Comparison of ENCODE assay signal across 8 mouse cellular contexts in genomic region chr19:46962171-46962772, GRCm38 (mm10). TPM values are rescaled to one million over a fixed set of nuclear protein-coding genes. Genes with fewer than 3 reads are reported as not detected.
DNase-seq lines count a peak whose midpoint lies in the region; ATAC-seq and TF ChIP-seq lines count a peak whose summit lies in the region.

No protein-coding gene starts in this region.

- in situ Hi-C loops in CH12.LX (cut with MboI; ENCODE audit: low pct_ligation_motif_present, low pct_unique_long_range_greater_than_20kb, low sequenced_read_pairs): no loop called here

- H3K79me2 ChIP-seq in CH12.LX (replicated peaks; ENCODE audit: control insufficient read depth, extremely low read depth, insufficient read depth, poor library complexity, severe bottlenecking): peaks cover 23% of the 10 kb centered on the region

- H3K27me3 ChIP-seq in CH12.LX (replicated peaks): no peaks in the 10 kb centered on the region
- H3K27me3 ChIP-seq in heart, embryonic 15.5 days: no peaks in the 10 kb centered on the region
- H3K27me3 ChIP-seq in liver, embryonic 16.5 days (ENCODE audit: control insufficient read depth, insufficient read depth, low read depth, low read length): no peaks in the 10 kb centered on the region
- no peaks in the 10 kb centered on the region for H3K27me3 ChIP-seq in neural tube, embryonic 12.5 days (replicated peaks)
- H3K27me3 ChIP-seq in stomach, postnatal 0 days (ENCODE audit: control insufficient read depth, insufficient read depth, low read length): no peaks in the 10 kb centered on the region

- peak overlapping the region; percentile 83 for H3K4me2 ChIP-seq in CH12.LX (ENCODE audit: insufficient read depth, low read depth, poor library complexity, severe bottlenecking)
- peak overlapping the region; percentile 69 for H3K4me2 ChIP-seq in heart, embryonic 15.5 days
- H3K4me2 ChIP-seq in liver, embryonic 16.5 days (ENCODE audit: low read depth, low read length): peak overlapping the region; percentile 76
- H3K4me2 ChIP-seq in neural tube, embryonic 12.5 days (replicated peaks): peak overlapping the region; percentile 73
- H3K4me2 ChIP-seq in stomach, postnatal 0 days (replicated peaks; ENCODE audit: low read depth): peak overlapping the region; percentile 69

- DNase-seq in CH12.LX (ENCODE audit: extremely low read depth): peak; percentile 71
- peak; percentile 83 for DNase-seq in c-Kit-negative CD71-positive TER-119-positive erythroid progenitor cells, embryonic 14.5 days (ENCODE audit: low read depth, low spot score)
- DNase-seq in kidney, postnatal 10 days: peak; percentile 88
- DNase-seq in stomach, postnatal 0 days (ENCODE audit: low spot score): peak; percentile 88

- dilution Hi-C loops in CH12.LX (cut with MboI; ENCODE audit: extremely low pct_ligation_motif_present, extremely low pct_unique_long_range_greater_than_20kb, low sequenced_read_pairs): no loop called here

- WGBS in heart, embryonic 15.5 days: 1% methylated on average over 35 of the region's 54 CpGs
- under 1% methylated on average over 24 of the region's 54 CpGs for WGBS in liver, embryonic 16.5 days (ENCODE audit: insufficient replicate concordance)
- WGBS in neural tube, embryonic 12.5 days: under 1% methylated on average over 24 of the region's 54 CpGs
- 1% methylated on average over 19 of the region's 54 CpGs for WGBS in stomach, postnatal 0 days

- peaks cover 3 to 38% of the 10 kb centered on the region in 2 experiments; a peak in 3 of 4 replicates for H3K4me1 ChIP-seq in CH12.LX (ENCODE audit: control insufficient read depth in 1 of 2, insufficient read depth in 2 of 2)
- peaks cover 42% of the 10 kb centered on the region for H3K4me1 ChIP-seq in heart, embryonic 15.5 days (replicated peaks)
- peaks cover 40% of the 10 kb centered on the region for H3K4me1 ChIP-seq in liver, embryonic 16.5 days (ENCODE audit: control insufficient read depth, low read depth, low read length)
- peaks cover 16% of the 10 kb centered on the region; the same call in 1 of the 2 replicates for H3K4me1 ChIP-seq in neural tube, embryonic 12.5 days
- H3K4me1 ChIP-seq in stomach, postnatal 0 days (replicated peaks; ENCODE audit: control insufficient read depth, insufficient read depth): 0 out of 2 replicates have a peak, but pooled peaks cover 3% of the 10 kb centered on the region

- TF ChIP-seq RAD21 in CH12.LX (IDR thresholded peaks at IDR 0.05; ENCODE audit: low read depth, low read length): no peak

- H3K36me3 ChIP-seq in CH12.LX (replicated peaks in 1 of 2; ENCODE audit: control insufficient read depth in 1 of 2, insufficient read depth in 1 of 2, low read length in 1 of 2): peaks cover 0 to 12% of the 10 kb centered on the region in 2 experiments
- no peaks in the 10 kb centered on the region for H3K36me3 ChIP-seq in heart, embryonic 15.5 days
- no peaks in the 10 kb centered on the region for H3K36me3 ChIP-seq in liver, embryonic 16.5 days (ENCODE audit: control insufficient read depth, insufficient read depth)
- H3K36me3 ChIP-seq in neural tube, embryonic 12.5 days: no peaks in the 10 kb centered on the region
- H3K36me3 ChIP-seq in stomach, postnatal 0 days (ENCODE audit: control insufficient read depth, insufficient read depth, low read length): no peaks in the 10 kb centered on the region

- peak overlapping the region; percentile 67 to 77 (median 71) for H3K4me3 ChIP-seq in CH12.LX (replicated peaks in 1 of 3; ENCODE audit: low read depth in 2 of 3, low read length in 2 of 3, poor library complexity in 1 of 3)
- peak overlapping the region; percentile 85 for H3K4me3 ChIP-seq in heart, embryonic 15.5 days
- H3K4me3 ChIP-seq in liver, embryonic 16.5 days (ENCODE audit: low read depth, low read length): peak overlapping the region; percentile 84
- H3K4me3 ChIP-seq in neural tube, embryonic 12.5 days: peak overlapping the region; percentile 70
- H3K4me3 ChIP-seq in stomach, postnatal 0 days (ENCODE audit: low read depth, low read length): peak overlapping the region; percentile 78

- H3K9ac ChIP-seq in CH12.LX (ENCODE audit: insufficient read depth, low read depth): peak overlapping the region; percentile 97
- H3K9ac ChIP-seq in heart, embryonic 15.5 days: peak overlapping the region; percentile 99
- H3K9ac ChIP-seq in liver, embryonic 16.5 days (ENCODE audit: low read depth, low read length): peak overlapping the region; percentile 93
- peak overlapping the region; percentile 86 for H3K9ac ChIP-seq in neural tube, embryonic 12.5 days
- peak overlapping the region; percentile 96 for H3K9ac ChIP-seq in stomach, postnatal 0 days (ENCODE audit: low read length)

- no peak for TF ChIP-seq EP300 in CH12.LX (IDR thresholded peaks at IDR 0.05; ENCODE audit: low read length)
- TF ChIP-seq EP300 in stomach, postnatal 0 days (optimal IDR thresholded peaks at IDR 0.05): no peak

- ATAC-seq in erythroid progenitor cell, adult 5-6 weeks (replicated peaks; ENCODE audit: low FRiP score, poor library complexity, severe bottlenecking): peak; percentile 81
- ATAC-seq in heart, embryonic 15.5 days (replicated peaks; ENCODE audit: insufficient number of reproducible peaks, insufficient read depth, low FRiP score, low read depth): peak; percentile 91
- peak; percentile 93 for ATAC-seq in liver, embryonic 16.5 days (ENCODE audit: low read depth)
- ATAC-seq in neural tube, embryonic 12.5 days (ENCODE audit: low FRiP score, low read depth): peak; percentile 92
- peak; percentile 93 for ATAC-seq in stomach, postnatal 0 days (ENCODE audit: low FRiP score, low TSS enrichment)

- no peak for TF ChIP-seq CTCF in CH12.LX (conservative IDR thresholded peaks at IDR 0.05 in 1 of 2, IDR thresholded peaks at IDR 0.05 in 1 of 2; ENCODE audit: low read depth in 2 of 2, low read length in 2 of 2)
- TF ChIP-seq CTCF in stomach, postnatal 0 days (IDR thresholded peaks at IDR 0.05; ENCODE audit: low read depth): no peak

- peaks cover 3% of the 10 kb centered on the region for H3K9me3 ChIP-seq in CH12.LX (replicated peaks; ENCODE audit: low read length)
- H3K9me3 ChIP-seq in heart, embryonic 15.5 days (replicated peaks): no peaks in the 10 kb centered on the region
- H3K9me3 ChIP-seq in liver, embryonic 16.5 days (replicated peaks; ENCODE audit: control insufficient read depth, low read length): no peaks in the 10 kb centered on the region
- no peaks in the 10 kb centered on the region for H3K9me3 ChIP-seq in neural tube, embryonic 12.5 days
- no peaks in the 10 kb centered on the region for H3K9me3 ChIP-seq in stomach, postnatal 0 days (ENCODE audit: control insufficient read depth, low read length)

- TF ChIP-seq POLR2A in CH12.LX (IDR thresholded peaks at IDR 0.05; ENCODE audit: low read depth, low read length): no peak; the same call in 1 of the 2 replicates

- H3K27ac ChIP-seq in CH12.LX (ENCODE audit: insufficient read depth, low read depth): peak overlapping the region; percentile 41
- H3K27ac ChIP-seq in heart, embryonic 15.5 days: peak overlapping the region; percentile 98
- H3K27ac ChIP-seq in liver, embryonic 16.5 days (ENCODE audit: low read length): peak overlapping the region; percentile 93
- peak overlapping the region; percentile 90 for H3K27ac ChIP-seq in neural tube, embryonic 12.5 days
- H3K27ac ChIP-seq in stomach, postnatal 0 days (replicated peaks): peak overlapping the region; percentile 99

TF ChIP-seq in CH12.LX, 34 proteins besides CTCF, POLR2A, EP300 and RAD21 (continues in another document):
- no peak for TF ChIP-seq E2F4 (IDR thresholded peaks at IDR 0.05; ENCODE audit: insufficient replicate concordance, low read depth, low read length)
- TF ChIP-seq ELF1 (IDR thresholded peaks at IDR 0.05; ENCODE audit: low read depth, low read length): 0 out of 2 replicates have a peak, but pooled peaks have one; percentile 21
- no peak for TF ChIP-seq CHD2 (IDR thresholded peaks at IDR 0.05; ENCODE audit: low read length)
- TF ChIP-seq UBTF (IDR thresholded peaks at IDR 0.05; ENCODE audit: low read depth, low read length): no peak; the same call in 1 of the 2 replicates
- no peak for TF ChIP-seq RCOR1 (conservative IDR thresholded peaks at IDR 0.05; ENCODE audit: low read depth, low read length)
- no peak; the same call in 1 of the 2 replicates for TF ChIP-seq TCF12 (IDR thresholded peaks at IDR 0.05; ENCODE audit: low read depth, low read length)
- TF ChIP-seq MAX (IDR thresholded peaks at IDR 0.05; ENCODE audit: low read length): no peak
- TF ChIP-seq BHLHE40 (IDR thresholded peaks at IDR 0.05; ENCODE audit: low read depth, low read length): no peak
- TF ChIP-seq MEF2A (IDR thresholded peaks at IDR 0.05; ENCODE audit: borderline replicate concordance, low read depth, low read length): 0 out of 2 replicates have a peak, but pooled peaks have one; percentile 17
- TF ChIP-seq TBP (conservative IDR thresholded peaks at IDR 0.05; ENCODE audit: low read depth, low read length): no peak
- no peak for TF ChIP-seq JUND (conservative IDR thresholded peaks at IDR 0.05; ENCODE audit: low read depth, low read length)
- TF ChIP-seq ZC3H11A (IDR thresholded peaks at IDR 0.05; ENCODE audit: low read depth, low read length): no peak

RNA-seq across cellular contexts. Expression of gene Ina, which starts 52.2 kb away (rescaled TPM):
- total RNA-seq in CH12.LX (2012; rRNA removed) (not detected in 2 replicates), CH12.LX (2014; rRNA removed) (not detected in 2 replicates)
- polyA plus RNA-seq in CH12.LX (2012; ENCODE audit: insufficient read length, low read depth): not detected in 2 replicates
- total RNA-seq in erythroid progenitor cell, adult 5-6 weeks (2015; ENCODE audit: low replicate concordance): not detected in 2 replicates
- not detected in 2 replicates for total RNA-seq in erythroid progenitor cell, adult 5-6 weeks (2017; ENCODE audit: low replicate concordance)
- 0.58 and 5.8 TPM in 2 replicates for polyA plus RNA-seq in heart, embryonic 15.5 days (2015; fragmentation: Nextera tagmentation; extraction: Ambion mirVana)
- 0.06 and 0.09 TPM in 2 replicates for polyA plus RNA-seq in liver, embryonic 16.5 days (2015; fragmentation: Nextera tagmentation; extraction: Ambion mirVana)
- polyA plus RNA-seq in neural tube, embryonic 12.5 days (2016; fragmentation: Nextera tagmentation; extraction: Ambion mirVana): 632 and 642 TPM in 2 replicates
- 3.5 and 4.2 TPM in 2 replicates for polyA plus RNA-seq in stomach, postnatal 0 days (2015; fragmentation: Nextera tagmentation; extraction: Ambion mirVana)

RNA-seq across cellular contexts. Expression of gene Nt5c2, which starts 52.7 kb away (rescaled TPM):
- 15.1 and 22.5 TPM in 2 replicates for total RNA-seq in CH12.LX (2012; rRNA removed)
- 21.1 and 26.0 TPM in 2 replicates for total RNA-seq in CH12.LX (2014; rRNA removed)
- polyA plus RNA-seq in CH12.LX (2012; ENCODE audit: insufficient read length, low read depth): 58.8 and 62.9 TPM in 2 replicates
- total RNA-seq in erythroid progenitor cell, adult 5-6 weeks (2015; ENCODE audit: low replicate concordance): 26.4 and 41.4 TPM in 2 replicates
- 34.8 and 47.9 TPM in 2 replicates for total RNA-seq in erythroid progenitor cell, adult 5-6 weeks (2017; ENCODE audit: low replicate concordance)
- polyA plus RNA-seq in heart, embryonic 15.5 days (2015; fragmentation: Nextera tagmentation; extraction: Ambion mirVana): 117 and 118 TPM in 2 replicates
- 47.4 and 48.4 TPM in 2 replicates for polyA plus RNA-seq in liver, embryonic 16.5 days (2015; fragmentation: Nextera tagmentation; extraction: Ambion mirVana)
- 76.9 and 81.5 TPM in 2 replicates for polyA plus RNA-seq in neural tube, embryonic 12.5 days (2016; fragmentation: Nextera tagmentation; extraction: Ambion mirVana)
- polyA plus RNA-seq in stomach, postnatal 0 days (2015; fragmentation: Nextera tagmentation; extraction: Ambion mirVana): 59.4 and 70.9 TPM in 2 replicates

Comparison
In these comparisons a context has a peak if more than half of its experiments do, and no peak if none do; other contexts are left out.
1. Peak in every context shown above with its lines: DNase-seq, ATAC-seq, H3K4me3 ChIP-seq and H3K27ac ChIP-seq.
2. H3K27ac ChIP-seq: peak in every context shown above with its lines; median percentile 99 in stomach, postnatal 0 days; 98 in heart, embryonic 15.5 days; 93 in liver, embryonic 16.5 days; 90 in neural tube, embryonic 12.5 days; 41 in CH12.LX.
3. RNA of gene Ina, which starts 52.2 kb away (polyA plus RNA-seq): 632 to 642 TPM in neural tube, embryonic 12.5 days; 3.5 to 4.2 TPM in stomach, postnatal 0 days, 0.58 to 5.8 TPM in heart, embryonic 15.5 days, 0.06 to 0.09 TPM in liver, embryonic 16.5 days and not detected in CH12.LX; every median in the first group is over 10 times any median in the second.